Mouse (Mus musculus) embryonic facial prominence, embryonic 15.5 days (tissue): ENCODE data around the gene 1700001P01Rik. TPM values are rescaled to one million over a fixed set of nuclear protein-coding genes. Genes with fewer than 3 reads are reported as not detected.

Source experiments
- ATAC-seq: fragments of 200-750 bp; cut with Nextera tagmentation; 2 replicates; pipeline ENCODE4 v1.8.0; 2017; ENCODE audit warnings: low read depth, moderate TSS enrichment; ENCODE audit not compliant: insufficient number of reproducible peaks, low FRiP score, low TSS enrichment
- H3K27ac ChIP-seq: fragments of 300-500 bp; sonication (generic); replicated peaks from 2 replicates; pipeline ENCODE4 v1.5.1; 2015; ENCODE audit warnings: mild to moderate bottlenecking, inconsistent platforms
- H3K27me3 ChIP-seq: fragments of 300-500 bp; sonication (generic); 2 replicates; pipeline ENCODE4 v1.6.1; 2015; ENCODE audit warnings: inconsistent platforms
- H3K36me3 ChIP-seq: fragments of 300-500 bp; sonication (generic); 2 replicates; pipeline ENCODE4 v1.6.1; 2015; ENCODE audit warnings: mild to moderate bottlenecking, inconsistent platforms
- H3K4me1 ChIP-seq: fragments of 300-500 bp; sonication (generic); 2 replicates; pipeline ENCODE4 v1.6.1; 2015; ENCODE audit warnings: inconsistent platforms
- H3K4me2 ChIP-seq: fragments of 300-500 bp; sonication (generic); replicated peaks from 2 replicates; pipeline ENCODE4 v1.6.1; 2015; ENCODE audit warnings: mild to moderate bottlenecking, inconsistent platforms
- H3K4me3 ChIP-seq: fragments of 300-500 bp; sonication (generic); replicated peaks from 2 replicates; pipeline ENCODE4 v1.5.1; 2015; ENCODE audit warnings: mild to moderate bottlenecking, inconsistent platforms
- H3K9ac ChIP-seq: fragments of 300-500 bp; sonication (generic); 2 replicates; pipeline ENCODE4 v1.6.1; 2015; ENCODE audit warnings: inconsistent platforms
- H3K9me3 ChIP-seq: fragments of 300-500 bp; sonication (generic); replicated peaks from 2 replicates; pipeline ENCODE4 v1.6.1; 2016; ENCODE audit warnings: inconsistent platforms
- WGBS: fragments of 180-500 bp; shearing (Covaris S2); methylation state at CpG from one replicate; pipeline ENCODE4 v1.1.7; 2015; 5-methylcytosine and 5-hydroxymethylcytosine counted together
- polyA plus RNA-seq: library from polyadenylated mRNA; unstranded; fragments of >200 nt; fragmentation: Nextera tagmentation; extraction: Ambion mirVana; gene quantifications from 2 replicates; pipeline ENCODE4 v1.2.1, GENCODE M21; 2015

Gene 1700001P01Rik
- polyA plus RNA-seq, 1 experiment from 2014 or later = 0.95 TPM

GRCm38 (mm10) chr11:97789727-97790126 is 14.0 kb upstream of the 1700001P01Rik start:
- Histone ChIP-seq H3K27ac (no peak overlapping the region), H3K4me3 (no peak overlapping the region), H3K4me1 (no peaks in the 10 kb centered on the region), H3K4me2 (no peak overlapping the region), H3K9ac (no peak overlapping the region), H3K27me3 (no peaks in the 10 kb centered on the region), H3K36me3 (no peaks in the 10 kb centered on the region), H3K9me3 (no peaks in the 10 kb centered on the region)
- 85% methylated on average over 5 of the region's 5 CpGs for WGBS
- ATAC-seq = no peak

DNA sequence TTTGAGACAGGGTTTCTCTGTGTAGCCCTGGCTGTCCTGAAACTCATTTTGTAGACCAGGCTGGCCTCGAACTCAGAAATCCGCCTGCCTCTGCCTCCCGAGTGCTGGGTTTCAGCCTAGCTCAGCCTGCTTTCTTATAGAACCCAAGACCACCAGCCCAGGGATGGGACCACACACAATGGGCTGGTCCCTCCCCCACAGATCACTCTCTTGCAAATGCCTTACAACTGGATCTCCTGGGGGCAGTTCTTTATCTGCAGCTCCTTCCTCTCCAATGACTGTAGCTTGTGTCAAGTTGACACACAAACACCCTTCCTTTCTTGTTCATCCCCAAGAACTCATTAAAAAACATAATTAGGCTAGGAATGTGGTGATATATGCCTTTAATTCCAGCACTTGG is 12.2 kb upstream of the 1700001P01Rik start:
- H3K9ac ChIP-seq = no peak overlapping the region
- no peak overlapping the region for H3K4me2 ChIP-seq
- no peak for ATAC-seq
- H3K4me1 ChIP-seq = peaks cover 3% of the 10 kb centered on the region; the same call in 1 of the 2 replicates
- no peak overlapping the region for H3K4me3 ChIP-seq
- no peak overlapping the region for H3K27ac ChIP-seq
- H3K36me3 ChIP-seq = no peaks in the 10 kb centered on the region
- WGBS = 83% methylated on average over 3 of the region's 3 CpGs
- no peaks in the 10 kb centered on the region for H3K9me3 ChIP-seq
- no peaks in the 10 kb centered on the region for H3K27me3 ChIP-seq

DNA sequence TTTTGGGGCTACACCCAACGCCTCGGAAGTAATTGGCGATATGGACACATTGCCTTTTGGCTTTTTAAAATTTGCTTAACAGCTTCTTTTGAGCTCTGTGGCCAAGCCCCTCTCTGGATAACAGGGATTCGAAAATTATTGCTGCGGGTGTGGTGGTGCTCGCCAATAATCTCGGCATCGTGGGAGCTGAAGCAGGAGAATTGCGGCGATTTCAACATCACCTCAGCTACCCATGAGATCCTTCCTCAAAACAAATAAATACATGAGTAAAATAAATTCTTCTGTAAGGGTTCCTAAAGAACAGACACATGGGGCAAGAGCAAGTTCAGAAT is 6.8 kb upstream of the 1700001P01Rik start:
- Histone ChIP-seq H3K9ac (peak overlapping the region; percentile 69), H3K9me3 (no peaks in the 10 kb centered on the region), H3K27me3 (no peaks in the 10 kb centered on the region), H3K27ac (peak overlapping the region; percentile 96), H3K4me3 (peak overlapping the region; percentile 96), H3K4me1 (peaks cover 22% of the 10 kb centered on the region), H3K4me2 (peak overlapping the region; percentile 58), H3K36me3 (peaks cover 31% of the 10 kb centered on the region)
- peak; percentile 56 for ATAC-seq
- 0% methylated on average over 10 of the region's 10 CpGs for WGBS

GRCm38 (mm10) chr11:97781832-97782563 is 6.3 kb upstream of the 1700001P01Rik start, which contains the start of gene Rpl23:
TSS of gene Rpl23 (minus strand) at chr11:97782437.
- Histone ChIP-seq H3K9me3 (no peaks in the 10 kb centered on the region), H3K36me3 (peaks cover 36% of the 10 kb centered on the region), H3K27me3 (no peaks in the 10 kb centered on the region), H3K4me3 (peak within 1 kb of the TSS; percentile 96), H3K4me1 (peaks cover 22% of the 10 kb centered on the region), H3K4me2 (peak within 1 kb of the TSS; percentile 61), H3K27ac (peak within 1 kb of the TSS; percentile 96), H3K9ac (peak within 1 kb of the TSS; percentile 100)
- peak; percentile 95 for ATAC-seq
- under 1% methylated on average over 67 of the region's 67 CpGs for WGBS

- H3K4me1 ChIP-seq = peaks cover 22% of the 10 kb centered on the region
- WGBS = 2% methylated on average over 11 of the region's 11 CpGs
- peak overlapping the region; percentile 96 for H3K27ac ChIP-seq
These were observed 5.7 kb upstream of the 1700001P01Rik start for GRCm38 (mm10) chr11:97781478-97781831.

DNA sequence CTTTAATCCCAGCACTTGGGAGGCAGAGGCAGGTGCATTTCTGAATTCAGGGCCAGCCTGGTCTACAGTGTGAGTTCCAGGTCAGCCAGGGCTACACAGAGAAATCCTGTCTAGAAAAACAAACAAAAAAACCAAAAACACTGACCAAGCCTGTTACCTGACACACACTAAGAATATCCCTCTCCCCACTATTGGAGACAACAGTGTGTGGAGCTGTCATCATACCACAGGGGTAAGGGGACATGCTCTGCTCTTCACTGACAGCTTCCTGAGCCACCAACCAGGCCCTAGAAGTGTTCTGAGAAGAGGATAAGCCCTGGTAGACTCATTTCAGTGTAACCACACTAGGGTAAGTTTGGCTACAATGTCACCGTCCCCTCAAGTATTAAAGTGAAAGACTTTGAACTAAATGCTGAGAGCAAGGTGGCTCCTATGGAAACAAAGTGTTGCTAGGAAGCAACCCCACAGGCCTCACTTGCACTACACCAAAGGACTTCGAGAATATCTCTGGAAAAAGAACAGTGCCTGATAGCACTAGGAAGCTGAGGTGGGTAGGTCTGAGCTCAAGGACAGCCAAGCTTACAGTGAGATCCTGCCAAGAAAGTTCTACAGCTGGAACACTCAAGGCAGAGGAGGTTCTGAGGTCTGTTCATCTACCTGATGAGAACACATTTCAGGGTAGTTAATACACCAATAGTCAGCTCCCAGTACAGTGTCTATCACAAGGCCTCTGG is 4.4 kb upstream of the 1700001P01Rik start:
- Histone ChIP-seq H3K27ac (no peak overlapping the region), H3K4me2 (peak overlapping the region; percentile 61), H3K4me1 (peaks cover 22% of the 10 kb centered on the region), H3K27me3 (no peaks in the 10 kb centered on the region), H3K9me3 (no peaks in the 10 kb centered on the region), H3K9ac (peak overlapping the region; percentile 100), H3K4me3 (peak overlapping the region; percentile 96), H3K36me3 (peaks cover 53% of the 10 kb centered on the region)
- WGBS = 84% methylated on average over 2 of the region's 2 CpGs
- no peak for ATAC-seq

More at GRCm38 (mm10) chr11:97781478-97781831, 5.7 kb upstream of the 1700001P01Rik start:
- H3K27me3 ChIP-seq = no peaks in the 10 kb centered on the region
- H3K4me2 ChIP-seq = peak overlapping the region; percentile 61
- no peaks in the 10 kb centered on the region for H3K9me3 ChIP-seq
- H3K9ac ChIP-seq = peak overlapping the region; percentile 100
- H3K4me3 ChIP-seq = peak overlapping the region; percentile 96
- no peak for ATAC-seq
- H3K36me3 ChIP-seq = peaks cover 41% of the 10 kb centered on the region

DNA sequence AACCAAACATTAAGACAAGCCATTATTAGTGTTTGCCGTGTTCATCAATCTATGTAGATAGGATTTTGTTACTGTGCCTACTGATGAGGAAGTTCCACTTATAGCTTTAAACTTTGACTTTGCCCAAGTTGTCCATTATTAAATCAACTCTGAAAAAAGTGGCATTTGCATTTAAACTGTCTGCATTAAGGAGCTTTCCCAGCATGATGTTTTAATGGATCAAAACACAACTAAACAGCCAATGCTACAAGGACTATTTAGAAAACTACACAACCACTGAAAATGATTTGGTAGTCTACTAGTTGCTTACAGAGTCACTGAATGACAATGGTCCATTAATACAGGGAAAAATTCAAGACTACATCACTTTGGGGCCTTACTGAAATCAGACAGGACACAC is 3.2 kb upstream of the 1700001P01Rik start:
- Histone ChIP-seq H3K27me3 (no peaks in the 10 kb centered on the region), H3K9me3 (no peaks in the 10 kb centered on the region), H3K9ac (no peak overlapping the region), H3K27ac (no peak overlapping the region), H3K4me2 (no peak overlapping the region), H3K4me3 (no peak overlapping the region), H3K4me1 (peaks cover 22% of the 10 kb centered on the region), H3K36me3 (peaks cover 56% of the 10 kb centered on the region)
- ATAC-seq = no peak
- 90% methylated on average over 1 of the region's 1 CpGs for WGBS

DNA sequence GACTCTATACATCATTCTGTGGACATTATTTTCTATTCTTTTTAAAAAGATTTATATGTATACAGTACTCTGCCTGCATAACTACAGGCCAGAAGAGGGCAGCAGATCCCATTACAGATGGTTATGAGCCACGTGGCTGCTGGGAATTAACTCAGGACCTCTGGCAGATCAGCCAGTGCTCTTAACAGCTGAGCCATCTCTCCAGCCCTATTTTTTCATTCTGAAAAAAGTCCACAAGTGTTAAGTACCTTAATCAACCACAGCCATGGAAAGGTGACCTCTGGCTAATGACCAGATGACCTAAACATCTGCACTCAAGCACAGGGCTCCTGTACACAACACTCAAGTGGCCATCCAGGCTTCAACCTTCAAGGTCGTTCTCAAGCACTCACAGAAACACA is 1.4 kb upstream of the 1700001P01Rik start:
- Histone ChIP-seq H3K9ac (no peak overlapping the region), H3K27me3 (no peaks in the 10 kb centered on the region), H3K4me1 (peaks cover 16% of the 10 kb centered on the region), H3K36me3 (peaks cover 56% of the 10 kb centered on the region), H3K4me2 (no peak overlapping the region), H3K27ac (no peak overlapping the region), H3K9me3 (no peaks in the 10 kb centered on the region), H3K4me3 (no peak overlapping the region)
- 0 out of 2 replicates have a peak, but pooled peaks have one; percentile 36 for ATAC-seq
- 42% methylated on average over 2 of the region's 2 CpGs for WGBS

GRCm38 (mm10) chr11:97776497-97777128 is 895 bp upstream of the 1700001P01Rik start:
- peaks cover 16% of the 10 kb centered on the region for H3K4me1 ChIP-seq
- ATAC-seq = 0 out of 2 replicates have a peak, but pooled peaks have one; percentile 26
- no peak overlapping the region for H3K4me2 ChIP-seq
- no peak overlapping the region; the same call in 1 of the 2 replicates for H3K27ac ChIP-seq
- H3K27me3 ChIP-seq = no peaks in the 10 kb centered on the region
- no peaks in the 10 kb centered on the region for H3K9me3 ChIP-seq
- H3K36me3 ChIP-seq = peaks cover 56% of the 10 kb centered on the region
- WGBS = 60% methylated on average over 5 of the region's 5 CpGs
- H3K9ac ChIP-seq = no peak overlapping the region
- no peak overlapping the region for H3K4me3 ChIP-seq

- 71% methylated on average over 13 of the region's 13 CpGs for WGBS
These were observed 532 bp downstream of the 1700001P01Rik start for GRCm38 (mm10) chr11:97775186-97775585.

GRCm38 (mm10) chr11:97771410-97771809 is 4.3 kb downstream of the 1700001P01Rik start:
- Histone ChIP-seq H3K9me3 (no peaks in the 10 kb centered on the region), H3K9ac (no peak overlapping the region), H3K36me3 (peaks cover 15% of the 10 kb centered on the region), H3K4me1 (peaks cover 3% of the 10 kb centered on the region; the same call in 1 of the 2 replicates), H3K4me3 (no peak overlapping the region), H3K4me2 (no peak overlapping the region), H3K27me3 (no peaks in the 10 kb centered on the region), H3K27ac (no peak overlapping the region)
- 77% methylated on average over 14 of the region's 14 CpGs for WGBS
- ATAC-seq = no peak

More at GRCm38 (mm10) chr11:97775186-97775585, 532 bp downstream of the 1700001P01Rik start:
- H3K9me3 ChIP-seq = no peaks in the 10 kb centered on the region
- H3K4me2 ChIP-seq = no peak overlapping the region
- H3K36me3 ChIP-seq = peaks cover 50% of the 10 kb centered on the region
- no peak for ATAC-seq
- H3K27me3 ChIP-seq = no peaks in the 10 kb centered on the region
- no peak overlapping the region for H3K9ac ChIP-seq
- H3K4me1 ChIP-seq = peaks cover 5% of the 10 kb centered on the region
- no peak overlapping the region for H3K4me3 ChIP-seq
- no peak overlapping the region for H3K27ac ChIP-seq
